Mouse (Mus musculus) embryonic facial prominence, embryonic 11.5 days (tissue): Measurements from ENCODE around the gene Dao. TPM values are rescaled to one million over a fixed set of nuclear protein-coding genes. Genes with fewer than 3 reads are reported as not detected.
A peak's percentile ranks its signal among the peaks of the same experiment; 100 is the strongest.

Experiments
- ATAC-seq: fragments of 200-750 bp; cut with Nextera tagmentation; replicated peaks from 2 replicates; pipeline ENCODE4 v1.8.0; 2017; ENCODE audit warnings: low read depth; ENCODE audit not compliant: insufficient number of reproducible peaks, low FRiP score, low TSS enrichment
- DNase-seq: peaks from one replicate; pipeline ENCODE4 v3.0.0-alpha.2; 2015; ENCODE audit warnings: low spot score
- H3K27ac ChIP-seq: fragments of 300-500 bp; sonication (generic); replicated peaks from 2 replicates; pipeline ENCODE4 v1.5.1; 2014; ENCODE audit warnings: mild to moderate bottlenecking, low read depth, low read length, control low read depth
- H3K27me3 ChIP-seq: fragments of 300-500 bp; sonication (generic); 2 replicates; pipeline ENCODE4 v1.6.1; 2014; ENCODE audit warnings: mild to moderate bottlenecking, low read length, moderate library complexity, mixed read lengths; ENCODE audit not compliant: control insufficient read depth, insufficient read depth
- H3K36me3 ChIP-seq: fragments of 300-500 bp; sonication (generic); replicated peaks from 2 replicates; pipeline ENCODE4 v1.6.1; 2014; ENCODE audit warnings: low read depth, mild to moderate bottlenecking, low read length, moderate library complexity, mixed read lengths; ENCODE audit not compliant: control insufficient read depth, insufficient read depth
- H3K4me1 ChIP-seq: fragments of 300-500 bp; sonication (generic); 2 replicates; pipeline ENCODE4 v1.6.1; 2014; ENCODE audit warnings: low read length, mixed read lengths; ENCODE audit not compliant: control insufficient read depth, insufficient read depth
- H3K4me2 ChIP-seq: fragments of 300-500 bp; sonication (generic); 2 replicates; pipeline ENCODE4 v1.6.1; 2014; ENCODE audit warnings: low read depth, mild to moderate bottlenecking, control low read depth, low read length, moderate library complexity
- H3K4me3 ChIP-seq: fragments of 300-500 bp; sonication (generic); 2 replicates; pipeline ENCODE4 v1.5.1; 2014; ENCODE audit warnings: low read depth, low read length, control low read depth
- H3K9ac ChIP-seq: fragments of 300-500 bp; sonication (generic); replicated peaks from 2 replicates; pipeline ENCODE4 v1.6.1; 2014; ENCODE audit warnings: mild to moderate bottlenecking, control low read depth, low read length
- H3K9me3 ChIP-seq: fragments of 300-500 bp; sonication (generic); replicated peaks from 2 replicates; pipeline ENCODE4 v1.6.1; 2016; ENCODE audit warnings: mild to moderate bottlenecking, low read length, inconsistent platforms, mixed read lengths; ENCODE audit not compliant: control insufficient read depth
- WGBS: fragments of 180-500 bp; shearing (Covaris S2); extraction: QIAGEN DNeasy Blood & Tissue Kit; methylation state at CpG from one replicate; pipeline ENCODE4 v1.1.7; 2014; 5-methylcytosine and 5-hydroxymethylcytosine counted together
- polyA plus RNA-seq: library from polyadenylated mRNA; unstranded; fragments of >200 nt; fragmentation: Nextera tagmentation; extraction: Ambion mirVana; gene quantifications from 2 replicates; pipeline ENCODE4 v1.2.1, GENCODE M21; 2014

The Dao gene
- not detected in 2 replicates for polyA plus RNA-seq

DNA sequence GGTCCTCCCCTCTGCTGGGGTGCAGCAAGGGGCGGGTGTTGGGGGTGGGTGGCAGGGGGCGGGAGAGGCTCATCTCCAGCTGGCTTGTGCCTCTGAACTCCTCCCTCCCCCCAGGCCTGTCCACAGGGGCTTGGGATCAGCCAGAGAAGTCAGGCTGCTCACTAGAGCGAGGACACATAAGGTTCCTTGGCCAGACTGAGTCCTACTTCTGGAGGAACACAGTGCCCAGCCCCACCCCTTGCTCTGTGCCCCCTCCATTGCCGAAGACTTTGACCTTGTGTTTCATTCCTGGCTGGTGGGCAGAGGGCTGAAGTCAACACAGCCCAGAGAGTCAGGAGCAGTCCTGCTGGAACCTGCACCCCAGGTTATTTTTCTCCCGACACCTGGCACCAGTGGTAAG lies at the start of gene Dao:
Gene Dao, plus strand, starts transcription at position 162 of the 400 bp plus-strand sequence.
- Histone ChIP-seq H3K4me1 (no peaks in the 10 kb centered on the region), H3K27me3 (no peaks in the 10 kb centered on the region), H3K36me3 (no peaks in the 10 kb centered on the region), H3K9me3 (no peaks in the 10 kb centered on the region), H3K4me2 (no peak within 1 kb of the TSS), H3K4me3 (no peak within 1 kb of the TSS), H3K9ac (no peak within 1 kb of the TSS), H3K27ac (no peak within 1 kb of the TSS)
- 55% methylated on average over 5 of the region's 5 CpGs for WGBS
- DNase-seq (no peak), ATAC-seq (no peak)

DNA sequence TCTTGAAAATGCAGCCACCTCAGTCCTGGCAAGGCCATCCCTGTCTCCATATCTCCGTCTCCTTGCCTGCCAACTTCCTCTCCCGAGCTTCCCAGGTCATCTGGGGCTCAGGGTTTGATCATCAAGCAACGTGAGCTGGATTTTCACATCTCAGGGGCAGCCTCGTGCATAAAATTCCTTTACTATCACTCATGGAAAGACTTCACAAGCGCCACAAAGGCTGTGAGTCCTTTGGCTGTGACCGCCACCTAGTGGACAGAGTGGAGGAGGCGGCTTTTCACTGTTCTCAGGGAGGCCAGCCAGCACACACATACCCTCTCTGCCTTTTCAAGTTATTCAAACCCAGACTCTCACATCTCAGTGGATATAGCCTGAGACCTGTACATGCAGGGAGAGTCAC lies 49.1 kb upstream of the Dao start:
- H3K9me3 ChIP-seq: no peaks in the 10 kb centered on the region
- no peak overlapping the region for H3K4me2 ChIP-seq
- DNase-seq: peak; percentile 91
- 14% methylated on average over 7 of the region's 7 CpGs for WGBS
- ATAC-seq: no peak
- H3K27me3 ChIP-seq: no peaks in the 10 kb centered on the region
- no peak overlapping the region for H3K4me3 ChIP-seq
- H3K27ac ChIP-seq: no peak overlapping the region
- H3K4me1 ChIP-seq: 0 out of 2 replicates have a peak, but pooled peaks cover 2% of the 10 kb centered on the region
- H3K9ac ChIP-seq: no peak overlapping the region
- H3K36me3 ChIP-seq: peaks cover 3% of the 10 kb centered on the region

DNA sequence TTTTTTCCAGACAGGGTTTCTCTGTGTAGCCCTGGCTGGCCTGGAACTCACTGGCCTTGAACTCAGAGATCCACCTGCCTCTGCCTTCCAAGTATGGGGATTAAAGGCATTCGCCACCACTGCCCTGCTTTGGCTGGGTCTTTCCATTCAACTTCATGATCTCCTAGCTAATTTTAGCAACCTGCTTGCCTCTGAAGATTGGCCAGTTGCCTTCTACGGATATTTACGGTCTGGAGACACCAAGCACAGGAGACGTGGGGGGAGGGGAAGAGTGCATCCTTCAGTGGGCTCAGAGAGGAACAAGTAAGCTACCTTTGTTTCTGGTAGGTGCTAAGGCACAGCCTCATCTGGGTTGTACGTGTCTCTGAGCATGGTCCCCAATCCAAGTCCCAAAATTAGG lies 48.2 kb upstream of the Dao start:
- Histone ChIP-seq H3K4me1 (0 out of 2 replicates have a peak, but pooled peaks cover 2% of the 10 kb centered on the region), H3K4me3 (no peak overlapping the region), H3K4me2 (no peak overlapping the region), H3K36me3 (peaks cover 3% of the 10 kb centered on the region), H3K27ac (no peak overlapping the region), H3K27me3 (no peaks in the 10 kb centered on the region), H3K9me3 (no peaks in the 10 kb centered on the region), H3K9ac (no peak overlapping the region)
- WGBS: 91% methylated on average over 5 of the region's 5 CpGs
- ATAC-seq: no peak
- DNase-seq: no peak

DNA sequence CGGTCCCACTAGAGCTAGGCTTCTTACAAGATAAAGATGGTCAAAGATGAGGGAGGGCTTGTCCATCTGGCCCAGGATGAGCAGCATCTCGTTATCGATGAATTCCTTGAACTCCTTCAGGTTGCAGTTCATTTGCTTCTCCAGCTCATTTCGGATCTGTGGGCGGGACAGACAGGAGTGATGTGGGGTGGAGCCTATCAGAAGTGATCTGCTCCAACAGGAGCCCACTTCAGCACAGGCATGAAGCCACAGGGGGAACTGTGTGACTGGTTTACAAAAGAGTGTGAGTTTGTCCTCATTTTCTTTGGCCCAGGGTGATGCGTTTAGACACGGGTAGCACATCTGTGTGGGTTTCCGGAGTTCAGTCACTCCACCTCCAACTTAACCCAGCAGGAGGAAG lies 47.8 kb upstream of the Dao start:
- peaks cover 3% of the 10 kb centered on the region; the same call in 1 of the 2 replicates for H3K36me3 ChIP-seq
- no peak overlapping the region for H3K4me2 ChIP-seq
- no peaks in the 10 kb centered on the region for H3K27me3 ChIP-seq
- H3K27ac ChIP-seq: no peak overlapping the region
- H3K4me3 ChIP-seq: no peak overlapping the region
- ATAC-seq: no peak
- no peak overlapping the region for H3K9ac ChIP-seq
- DNase-seq: no peak
- WGBS: 90% methylated on average over 8 of the region's 8 CpGs
- 0 out of 2 replicates have a peak, but pooled peaks cover 2% of the 10 kb centered on the region for H3K4me1 ChIP-seq
- H3K9me3 ChIP-seq: no peaks in the 10 kb centered on the region

DNA sequence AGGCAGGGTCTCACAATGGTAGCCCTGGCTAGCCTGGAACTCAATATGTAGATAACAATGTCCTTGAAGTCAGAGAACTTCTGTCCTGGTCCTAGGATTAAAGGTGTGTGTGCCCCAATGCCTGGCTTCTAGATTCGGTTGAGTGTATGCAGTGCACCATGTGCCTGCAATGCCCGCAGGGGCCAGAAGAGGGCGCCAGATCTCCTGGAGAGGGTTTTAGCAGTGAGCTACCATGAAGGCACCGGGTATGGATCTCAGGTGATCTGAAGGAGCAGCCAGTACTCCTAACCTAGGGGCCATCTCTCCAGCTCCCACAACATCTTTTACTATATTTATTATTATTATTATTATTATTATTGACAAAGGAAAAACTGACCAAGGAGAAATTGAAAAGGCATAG lies 47.0 kb upstream of the Dao start:
- ATAC-seq: no peak
- 10% methylated on average over 4 of the region's 4 CpGs for WGBS
- peaks cover 3% of the 10 kb centered on the region; the same call in 1 of the 2 replicates for H3K36me3 ChIP-seq

DNA sequence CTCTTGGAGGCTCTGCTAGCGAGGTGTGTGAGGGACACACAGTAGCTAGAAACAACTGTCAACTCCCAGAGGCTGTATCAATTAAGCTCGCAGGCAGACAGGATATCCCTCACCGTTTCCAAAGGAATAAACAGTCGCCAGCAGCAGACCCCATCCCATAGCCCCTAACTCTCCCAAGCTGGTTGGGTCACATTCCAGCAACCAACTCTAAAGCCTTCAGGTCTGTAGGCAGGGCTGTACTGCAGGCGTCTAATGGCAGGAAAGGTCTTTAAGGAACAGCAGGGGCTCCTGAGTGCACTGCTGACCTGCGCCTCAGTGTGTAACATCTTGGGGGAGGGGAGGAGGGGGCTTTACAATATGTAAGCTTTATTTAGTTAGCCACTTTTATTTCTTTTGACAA lies 44.5 kb upstream of the Dao start:
- Histone ChIP-seq H3K27me3 (no peaks in the 10 kb centered on the region), H3K9ac (no peak overlapping the region), H3K9me3 (no peaks in the 10 kb centered on the region), H3K36me3 (peaks cover under 1% of the 10 kb centered on the region), H3K4me2 (no peak overlapping the region), H3K27ac (peak overlapping the region; percentile 41; the same call in 1 of the 2 replicates), H3K4me3 (no peak overlapping the region), H3K4me1 (0 out of 2 replicates have a peak, but pooled peaks cover 2% of the 10 kb centered on the region)
- 12% methylated on average over 6 of the region's 6 CpGs for WGBS
- peak; percentile 37 for DNase-seq
- no peak for ATAC-seq

More for the DNA sequence above, 47.0 kb upstream of the Dao start:
- H3K4me3 ChIP-seq: no peak overlapping the region
- no peaks in the 10 kb centered on the region for H3K9me3 ChIP-seq
- peak; percentile 88 for DNase-seq
- H3K4me1 ChIP-seq: 0 out of 2 replicates have a peak, but pooled peaks cover 2% of the 10 kb centered on the region
- H3K9ac ChIP-seq: no peak overlapping the region
- H3K27ac ChIP-seq: no peak overlapping the region
- H3K4me2 ChIP-seq: no peak overlapping the region
- H3K27me3 ChIP-seq: no peaks in the 10 kb centered on the region

DNA sequence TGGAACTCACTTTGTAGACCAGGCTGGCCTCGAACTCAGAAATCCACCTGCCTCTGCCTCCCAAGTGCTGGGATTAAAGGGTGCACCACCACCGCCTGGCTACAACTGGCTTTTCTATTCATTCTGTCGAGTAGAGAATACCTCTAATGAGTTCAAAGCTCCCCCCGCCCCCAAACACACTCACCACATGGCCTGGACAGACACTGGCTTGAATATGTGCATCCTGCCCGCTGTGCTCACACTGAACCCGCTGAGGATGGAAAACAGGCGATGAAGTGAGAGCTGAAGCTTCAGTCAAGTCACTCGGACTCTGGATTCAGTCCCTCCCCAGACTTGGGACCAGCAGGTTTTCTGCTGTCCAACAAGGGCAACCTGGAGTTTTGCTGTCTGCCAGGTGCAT lies 43.1 kb upstream of the Dao start:
- Histone ChIP-seq H3K4me1 (0 out of 2 replicates have a peak, but pooled peaks cover 2% of the 10 kb centered on the region), H3K27me3 (no peaks in the 10 kb centered on the region), H3K27ac (no peak overlapping the region), H3K4me3 (no peak overlapping the region), H3K9me3 (no peaks in the 10 kb centered on the region), H3K4me2 (no peak overlapping the region), H3K36me3 (peaks cover 3% of the 10 kb centered on the region), H3K9ac (no peak overlapping the region)
- ATAC-seq (no peak), DNase-seq (no peak)
- WGBS: 80% methylated on average over 7 of the region's 8 CpGs

DNA sequence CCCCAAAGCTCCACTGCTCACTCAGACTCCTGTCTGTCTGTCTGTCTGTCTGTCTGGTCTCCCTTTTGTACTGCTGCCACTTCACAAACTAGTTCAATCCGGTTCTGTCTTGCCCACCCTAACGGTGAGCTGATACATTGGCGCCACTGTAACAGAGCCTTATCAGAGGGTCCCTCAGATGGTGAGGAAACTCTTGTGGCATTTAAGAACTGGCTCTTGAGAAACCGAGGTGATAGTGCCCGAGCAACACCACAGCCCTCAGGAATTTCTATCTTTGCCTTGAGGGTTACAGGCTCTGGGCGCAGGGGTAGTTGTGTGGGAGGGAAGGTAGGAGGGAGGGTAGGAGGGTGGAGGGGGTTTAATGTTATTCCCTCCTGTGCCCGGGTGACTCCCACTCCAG lies 41.7 kb upstream of the Dao start:
- peaks cover 5% of the 10 kb centered on the region for H3K36me3 ChIP-seq
- WGBS: 76% methylated on average over 7 of the region's 7 CpGs

More for the DNA sequence above, 41.7 kb upstream of the Dao start:
- Histone ChIP-seq H3K4me1 (0 out of 2 replicates have a peak, but pooled peaks cover 2% of the 10 kb centered on the region), H3K27ac (no peak overlapping the region), H3K9ac (no peak overlapping the region), H3K4me2 (no peak overlapping the region), H3K9me3 (no peaks in the 10 kb centered on the region), H3K4me3 (no peak overlapping the region), H3K27me3 (no peaks in the 10 kb centered on the region)
- ATAC-seq (no peak), DNase-seq (no peak)
